Mouse (Mus musculus) G1E (cell line): Measurements from ENCODE around the gene Mgat1.

Experiments used
- CTCF ChIP-seq: IDR thresholded peaks from 2 replicates; pipeline ENCODE4 v1.5.1; 2012; ENCODE audit warnings: low read depth, low read length, inconsistent platforms, mixed read lengths
- GATA1 ChIP-seq: IDR thresholded peaks from 2 replicates; pipeline ENCODE4 v1.6.1; 2012; ENCODE audit warnings: borderline replicate concordance, low read length, inconsistent platforms, mixed read lengths
- GATA2 ChIP-seq: IDR thresholded peaks from 2 replicates; pipeline ENCODE4 v1.6.1; 2012; ENCODE audit warnings: low read depth, low read length, inconsistent platforms, borderline replicate concordance
- POLR2AphosphoS5 ChIP-seq: IDR thresholded peaks from 2 replicates; pipeline ENCODE4 v1.6.1; 2012; ENCODE audit warnings: low read depth, low read length, inconsistent platforms; ENCODE audit not compliant: insufficient replicate concordance
- TAL1 ChIP-seq: conservative IDR thresholded peaks from 2 replicates; pipeline ENCODE4 v1.6.1; 2012; ENCODE audit warnings: low read depth, low read length, inconsistent platforms, mixed read lengths

GRCm38 (mm10) chr11:49267970-49268579, 24.1 kb downstream of the Mgat1 start:
- no peak for TF ChIP-seq CTCF
- no peak for TF ChIP-seq GATA1
- no peak for TF ChIP-seq POLR2AphosphoS5
- no peak for TF ChIP-seq TAL1
- TF ChIP-seq GATA2: no peak
